Mouse (Mus musculus): ENCODE data around the gene Krt18. TPM values are rescaled to one million over a fixed set of nuclear protein-coding genes. Genes with fewer than 3 reads are reported as not detected.

The Krt18 gene
- polyA plus RNA-seq, 1 experiment from 2014 or later: 164 TPM

Other genes starting within 250 kb of the Krt18 start
- gene Krt72, start 241.7 kb upstream of the Krt18 start, polyA plus RNA-seq (2014; fragmentation: Nextera tagmentation; extraction: Ambion mirVana): not detected in 2 replicates
- not detected in 2 replicates for gene Krt73, start 225.8 kb upstream of the Krt18 start, polyA plus RNA-seq (2014; fragmentation: Nextera tagmentation; extraction: Ambion mirVana)
- gene Krt2, start 210.0 kb upstream of the Krt18 start, polyA plus RNA-seq (2014; fragmentation: Nextera tagmentation; extraction: Ambion mirVana): not detected in 2 replicates
- 0.93 and 1.8 TPM in 2 replicates for gene Krt1, start 177.4 kb upstream of the Krt18 start, polyA plus RNA-seq (2014; fragmentation: Nextera tagmentation; extraction: Ambion mirVana)
- 0.06 TPM in 1 of 2 replicates, not detected in the other for gene Krt77, start 158.5 kb upstream of the Krt18 start, polyA plus RNA-seq (2014; fragmentation: Nextera tagmentation; extraction: Ambion mirVana)
- gene Krt76, start 135.3 kb upstream of the Krt18 start, polyA plus RNA-seq (2014; fragmentation: Nextera tagmentation; extraction: Ambion mirVana): not detected in 2 replicates
- 0.11 and 0.38 TPM in 2 replicates for gene Krt4, start 103.4 kb upstream of the Krt18 start, polyA plus RNA-seq (2014; fragmentation: Nextera tagmentation; extraction: Ambion mirVana)
- gene Krt79, start 87.9 kb upstream of the Krt18 start, polyA plus RNA-seq (2014; fragmentation: Nextera tagmentation; extraction: Ambion mirVana): 0.41 and 0.49 TPM in 2 replicates
- not detected in 2 replicates for gene Krt78, start 73.9 kb upstream of the Krt18 start, polyA plus RNA-seq (2014; fragmentation: Nextera tagmentation; extraction: Ambion mirVana)
- 179 and 184 TPM in 2 replicates for gene Krt8, start 23.7 kb upstream of the Krt18 start, polyA plus RNA-seq (2014; fragmentation: Nextera tagmentation; extraction: Ambion mirVana)
- 85.1 and 139 TPM in 2 replicates for gene Eif4b, start 45.6 kb downstream of the Krt18 start, polyA plus RNA-seq (2014; fragmentation: Nextera tagmentation; extraction: Ambion mirVana)
- gene Tns2, start 72.2 kb downstream of the Krt18 start, polyA plus RNA-seq (2014; fragmentation: Nextera tagmentation; extraction: Ambion mirVana): 39.1 and 46.6 TPM in 2 replicates
- gene Spryd3, start 108.1 kb downstream of the Krt18 start, polyA plus RNA-seq (2014; fragmentation: Nextera tagmentation; extraction: Ambion mirVana): 9.0 and 11.1 TPM in 2 replicates
- gene Igfbp6, start 116.2 kb downstream of the Krt18 start, polyA plus RNA-seq (2014; fragmentation: Nextera tagmentation; extraction: Ambion mirVana): 24.0 and 27.1 TPM in 2 replicates
- 0.11 and 0.28 TPM in 2 replicates for gene Soat2, start 122.3 kb downstream of the Krt18 start, polyA plus RNA-seq (2014; fragmentation: Nextera tagmentation; extraction: Ambion mirVana)
- gene Zfp740, start 175.1 kb downstream of the Krt18 start, polyA plus RNA-seq (2014; fragmentation: Nextera tagmentation; extraction: Ambion mirVana): 30.1 and 59.9 TPM in 2 replicates
- 50.6 and 68.1 TPM in 2 replicates for gene Csad, start 176.5 kb downstream of the Krt18 start, polyA plus RNA-seq (2014; fragmentation: Nextera tagmentation; extraction: Ambion mirVana)
- 1.1 and 1.7 TPM in 2 replicates for gene Itgb7, start 203.8 kb downstream of the Krt18 start, polyA plus RNA-seq (2014; fragmentation: Nextera tagmentation; extraction: Ambion mirVana)
- gene Rarg, start 229.3 kb downstream of the Krt18 start, polyA plus RNA-seq (2014; fragmentation: Nextera tagmentation; extraction: Ambion mirVana): 17.9 and 23.9 TPM in 2 replicates
- gene Gm9918, start 242.4 kb downstream of the Krt18 start, polyA plus RNA-seq (2014; fragmentation: Nextera tagmentation; extraction: Ambion mirVana): 0.37 and 0.84 TPM in 2 replicates

Measured in kidney, embryonic 14.5 days (tissue).